Mouse (Mus musculus) C2C12 (cell line): Measurements from ENCODE around the gene Lrrc39. TPM values are rescaled to one million over a fixed set of nuclear protein-coding genes. Genes with fewer than 3 reads are reported as not detected.
"Not testable (repeated sequence)": the region's sequence is repeated elsewhere in the genome, so short reads cannot be mapped to it uniquely, and the experiment has no call there.

Source experiments
- H3K27me3 ChIP-seq: one replicate; pipeline ENCODE4 v1.6.1; 2011; ENCODE audit not compliant: control insufficient read depth, insufficient read depth, insufficient read length
- H3K36me3 ChIP-seq: one replicate; pipeline ENCODE4 v1.6.1; 2011; ENCODE audit not compliant: control insufficient read depth, insufficient read depth
- H3K4me3 ChIP-seq: one replicate; pipeline ENCODE4 v1.5.1; 2011; ENCODE audit warnings: mild to moderate bottlenecking, control low read depth; ENCODE audit not compliant: poor library complexity, insufficient read depth, severe bottlenecking
- H3K79me2 ChIP-seq: one replicate; pipeline ENCODE4 v1.6.1; 2011; ENCODE audit not compliant: control insufficient read depth, insufficient read depth
- H3K79me3 ChIP-seq: one replicate; pipeline ENCODE4 v1.6.1; 2011; ENCODE audit warnings: low read depth, control low read depth
- H3ac ChIP-seq: one replicate; pipeline ENCODE3; 2011; ENCODE audit warnings: low read depth; ENCODE audit not compliant: control insufficient read depth, insufficient read length
- CEBPB ChIP-seq: IDR thresholded peaks from one replicate; pipeline ENCODE4 v1.6.1; 2011; ENCODE audit warnings: low read depth, mild to moderate bottlenecking, control low read depth, moderate library complexity
- CTCF ChIP-seq: IDR thresholded peaks from one replicate; pipeline ENCODE4 v1.5.1; 2011; ENCODE audit not compliant: control insufficient read depth, insufficient read depth, insufficient read length
- FOSL1 ChIP-seq: IDR thresholded peaks from one replicate; pipeline ENCODE4 v1.8.0; 2011; ENCODE audit warnings: mild to moderate bottlenecking, low read length; ENCODE audit not compliant: poor library complexity, insufficient read depth, severe bottlenecking
- MAX ChIP-seq: IDR thresholded peaks from one replicate; pipeline ENCODE4 v1.6.1; 2011; ENCODE audit warnings: mild to moderate bottlenecking, control low read depth
- MYOD1 ChIP-seq: IDR thresholded peaks from one replicate; pipeline ENCODE4 v1.6.1; 2011; ENCODE audit warnings: low read depth; ENCODE audit not compliant: control insufficient read depth, insufficient read length
- MYOG ChIP-seq: IDR thresholded peaks from one replicate; pipeline ENCODE4 v1.6.1; 2011; ENCODE audit not compliant: control insufficient read depth, insufficient read length; ENCODE audit errors: extremely low read depth
- USF1 ChIP-seq: IDR thresholded peaks from one replicate; pipeline ENCODE4 v1.6.1; 2011; ENCODE audit warnings: low read depth, mild to moderate bottlenecking, control low read depth, moderate library complexity
- polyA plus RNA-seq: library from polyadenylated mRNA; unstranded; fragments of >200 nt; fragmentation: generic; extraction: Trizol; gene quantifications from one replicate; pipeline ENCODE4 v1.2.1, GENCODE M21; 2012; ENCODE audit warnings: missing spikeins

The Lrrc39 gene
- polyA plus RNA-seq, 1 experiment: 0.15 TPM

DNA sequence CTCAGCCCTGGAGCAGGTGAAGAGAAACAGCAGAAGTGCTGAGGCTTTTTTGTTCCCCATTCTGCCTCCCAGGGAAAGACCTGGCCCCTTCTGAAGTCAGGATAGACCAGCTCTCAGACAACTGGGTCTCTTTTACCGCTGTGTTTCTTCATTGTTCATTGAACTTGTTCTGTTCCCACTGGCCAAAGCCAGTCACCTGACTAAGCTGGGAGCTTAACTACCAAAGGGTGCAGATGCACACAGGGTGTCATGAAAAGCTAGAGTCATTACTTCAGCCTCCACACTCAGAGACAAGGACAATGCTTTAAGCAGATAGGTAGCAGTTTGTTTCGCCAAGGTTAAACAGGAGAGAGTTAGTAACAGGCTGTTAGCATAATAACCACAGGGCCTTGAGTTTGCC lies 20.7 kb upstream of the Lrrc39 start:
- no peaks in the 10 kb centered on the region for H3K27me3 ChIP-seq
- no peak overlapping the region for H3ac ChIP-seq
- H3K4me3 ChIP-seq: no peak overlapping the region
- H3K79me3 ChIP-seq: no peaks in the 10 kb centered on the region
- H3K36me3 ChIP-seq: peaks cover 2% of the 10 kb centered on the region
- H3K79me2 ChIP-seq: no peaks in the 10 kb centered on the region
- TF ChIP-seq FOSL1: no peak
- no peak for TF ChIP-seq USF1
- no peak for TF ChIP-seq MYOG
- TF ChIP-seq MYOD1: no peak
- no peak for TF ChIP-seq CEBPB
- TF ChIP-seq MAX: no peak
- TF ChIP-seq CTCF: no peak

DNA sequence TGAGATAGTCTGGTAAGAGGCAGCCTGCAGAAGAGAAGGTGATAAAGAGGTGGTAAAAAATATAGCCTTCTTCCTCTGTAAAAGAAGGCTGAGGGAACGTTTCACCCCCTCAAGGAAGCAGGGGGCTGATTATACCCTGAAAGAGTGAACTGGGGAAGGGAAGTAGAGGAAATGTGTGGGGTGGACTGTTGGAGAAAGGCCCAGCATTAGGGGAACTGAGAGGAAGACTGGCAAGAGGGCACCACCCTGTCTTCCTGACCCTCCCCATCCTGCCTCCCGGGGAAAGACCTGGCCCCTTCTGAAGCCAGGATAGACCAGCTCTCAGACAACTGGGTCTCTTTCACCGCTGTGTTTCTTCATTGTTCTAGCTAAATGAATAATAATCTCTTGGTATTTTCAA lies 20.2 kb upstream of the Lrrc39 start:
- Histone ChIP-seq H3ac (no peak overlapping the region), H3K4me3 (no peak overlapping the region), H3K79me3 (no peaks in the 10 kb centered on the region), H3K79me2 (no peaks in the 10 kb centered on the region), H3K36me3 (peaks cover 2% of the 10 kb centered on the region), H3K27me3 (no peaks in the 10 kb centered on the region)
- TF ChIP-seq CTCF (no peak), MAX (no peak), MYOD1 (no peak), CEBPB (no peak), MYOG (no peak), USF1 (no peak), FOSL1 (no peak)

DNA sequence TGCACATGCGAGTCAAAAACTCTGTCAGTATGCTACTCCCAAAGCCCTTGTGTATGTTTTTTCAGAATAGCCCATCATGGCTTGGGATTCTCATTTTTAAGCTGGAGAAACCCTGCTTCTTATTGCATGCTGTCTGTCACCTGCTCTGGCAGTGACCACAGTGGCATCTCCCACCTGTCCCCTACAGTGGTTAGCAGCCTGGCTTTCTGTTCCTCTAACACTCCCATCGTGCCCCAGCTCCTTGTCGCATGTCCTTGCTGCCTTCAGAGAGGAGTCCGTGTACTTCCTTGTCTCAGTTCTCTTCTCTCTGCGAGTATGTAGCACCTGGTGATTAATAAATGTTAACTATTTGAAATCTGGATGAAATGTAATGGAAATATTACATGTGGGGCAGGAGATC lies 15.3 kb upstream of the Lrrc39 start:
- Histone ChIP-seq H3K79me2 (no peaks in the 10 kb centered on the region), H3K36me3 (no peaks in the 10 kb centered on the region), H3K27me3 (no peaks in the 10 kb centered on the region), H3K4me3 (no peak overlapping the region), H3ac (no peak overlapping the region), H3K79me3 (no peaks in the 10 kb centered on the region)
- TF ChIP-seq MYOG (no peak), USF1 (no peak), CTCF (no peak), CEBPB (no peak), MYOD1 (no peak), FOSL1 (no peak), MAX (no peak)

DNA sequence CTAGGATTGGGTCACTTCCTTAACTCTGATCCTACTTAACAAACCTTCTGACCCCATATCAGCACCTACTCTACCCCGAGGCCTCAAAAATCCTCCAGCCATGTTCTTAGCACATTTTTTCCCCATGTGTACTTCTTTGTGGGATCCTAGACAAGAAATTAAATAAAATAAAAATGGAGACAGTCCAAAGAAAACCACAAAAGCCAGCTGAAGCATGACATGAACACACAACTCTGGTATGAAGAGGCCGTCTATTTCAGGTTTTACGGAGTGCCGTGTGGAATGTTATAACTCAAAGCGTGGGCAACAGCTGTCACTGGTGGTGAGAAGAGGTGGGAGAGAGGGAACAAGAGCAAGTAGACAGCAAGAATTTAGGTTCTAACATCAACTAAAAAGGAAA lies 11.4 kb upstream of the Lrrc39 start:
- H3K36me3 ChIP-seq: no peaks in the 10 kb centered on the region
- no peaks in the 10 kb centered on the region for H3K27me3 ChIP-seq
- H3K79me3 ChIP-seq: no peaks in the 10 kb centered on the region
- no peak overlapping the region for H3K4me3 ChIP-seq
- no peak for TF ChIP-seq CTCF
- no peak for TF ChIP-seq MYOG
- TF ChIP-seq CEBPB: no peak
- TF ChIP-seq FOSL1: no peak
- TF ChIP-seq MYOD1: no peak
- no peak overlapping the region for H3ac ChIP-seq
- no peaks in the 10 kb centered on the region for H3K79me2 ChIP-seq

DNA sequence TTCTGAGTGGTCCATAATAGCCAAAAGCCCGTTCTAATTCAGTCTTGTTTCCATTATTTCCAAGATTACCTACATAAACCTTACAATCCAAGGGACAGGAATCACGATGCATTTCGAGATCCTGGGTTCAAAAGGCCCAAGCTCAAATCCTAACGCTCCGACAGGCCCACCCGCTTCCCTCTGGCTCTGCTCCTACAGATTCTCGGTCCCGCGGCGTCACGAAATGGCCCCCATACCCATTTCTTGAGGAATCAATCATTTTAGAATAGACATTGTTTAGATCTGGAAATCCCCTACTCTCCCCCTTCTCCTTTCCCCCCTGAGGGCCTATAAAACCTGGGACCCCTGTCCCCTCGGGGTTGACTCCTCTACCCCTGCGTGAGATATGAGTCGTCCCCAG lies 1.5 kb upstream of the Lrrc39 start:
- not testable (repeated sequence) for H3K36me3 ChIP-seq, H3K79me3 ChIP-seq

DNA sequence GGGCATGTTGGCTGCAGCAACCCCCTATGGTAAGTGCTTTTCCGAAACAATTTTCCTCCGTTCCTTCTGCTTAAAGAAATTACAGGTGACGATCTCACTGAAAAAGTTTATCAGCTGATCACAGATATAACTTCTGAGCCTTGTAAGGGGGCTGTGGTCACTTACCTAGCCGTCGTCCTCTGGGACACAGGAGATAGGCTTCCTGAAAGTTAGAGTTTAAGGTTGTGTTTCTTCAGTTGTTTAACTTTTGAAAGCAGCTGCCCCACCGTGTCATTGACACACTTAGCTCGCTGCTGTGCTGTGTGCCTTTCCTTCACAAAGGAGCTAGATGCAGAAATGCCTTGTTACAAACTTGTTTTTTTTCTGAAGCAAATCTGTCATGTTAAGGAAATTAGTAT lies 321 bp downstream of the Lrrc39 start:
- Histone ChIP-seq H3K79me2 (no peaks in the 10 kb centered on the region), H3ac (no peak overlapping the region), H3K4me3 (no peak overlapping the region), H3K36me3 (no peaks in the 10 kb centered on the region), H3K27me3 (no peaks in the 10 kb centered on the region), H3K79me3 (no peaks in the 10 kb centered on the region)
- TF ChIP-seq MYOD1 (peak; percentile 26), CTCF (no peak), FOSL1 (no peak)

More for the DNA sequence above, 1.5 kb upstream of the Lrrc39 start:
- not testable (repeated sequence) for H3K4me3 ChIP-seq, H3K79me2 ChIP-seq, H3K27me3 ChIP-seq, H3ac ChIP-seq
